Mouse (Mus musculus) limb, embryonic 14.5 days (tissue): ENCODE measurements around the gene Engase. TPM values are rescaled to one million over a fixed set of nuclear protein-coding genes. Genes with fewer than 3 reads are reported as not detected.

Experiments used
- ATAC-seq: fragments of 200-750 bp; cut with Nextera tagmentation; 2 replicates; pipeline ENCODE4 v1.8.0; 2017; ENCODE audit warnings: low read depth, moderate number of reproducible peaks, moderate TSS enrichment; ENCODE audit not compliant: low FRiP score
- DNase-seq: peaks from one replicate; pipeline ENCODE4 v3.0.0-alpha.2; 2015; ENCODE audit warnings: low spot score
- H3K27ac ChIP-seq: fragments of 300-500 bp; sonication (generic); replicated peaks from 2 replicates; pipeline ENCODE4 v1.5.1; 2014; ENCODE audit warnings: low read depth, mild to moderate bottlenecking, low read length, moderate library complexity, mixed read lengths
- H3K27me3 ChIP-seq: fragments of 300-500 bp; sonication (generic); 2 replicates; pipeline ENCODE4 v1.6.1; 2014; ENCODE audit warnings: low read length, mixed read lengths; ENCODE audit not compliant: control insufficient read depth, insufficient read depth
- H3K36me3 ChIP-seq: fragments of 300-500 bp; sonication (generic); 2 replicates; pipeline ENCODE4 v1.6.1; 2014; ENCODE audit warnings: mild to moderate bottlenecking, low read length, moderate library complexity, mixed read lengths; ENCODE audit not compliant: control insufficient read depth, insufficient read depth
- H3K4me1 ChIP-seq: fragments of 300-500 bp; sonication (generic); 2 replicates; pipeline ENCODE4 v1.6.1; 2014; ENCODE audit warnings: antibody characterized with exemption, low read length, mixed read lengths; ENCODE audit not compliant: control insufficient read depth, insufficient read depth
- H3K4me2 ChIP-seq: fragments of 300-500 bp; sonication (generic); replicated peaks from 2 replicates; pipeline ENCODE4 v1.6.1; 2014; ENCODE audit warnings: low read depth, mild to moderate bottlenecking, low read length, moderate library complexity; ENCODE audit not compliant: severe bottlenecking
- H3K4me3 ChIP-seq: fragments of 300-500 bp; sonication (generic); replicated peaks from 2 replicates; pipeline ENCODE4 v1.5.1; 2014; ENCODE audit warnings: low read length
- H3K9ac ChIP-seq: fragments of 300-500 bp; sonication (generic); 2 replicates; pipeline ENCODE4 v1.6.1; 2014; ENCODE audit warnings: mild to moderate bottlenecking, low read depth, low read length, moderate library complexity; ENCODE audit not compliant: severe bottlenecking
- H3K9me3 ChIP-seq: fragments of 300-500 bp; sonication (generic); 2 replicates; pipeline ENCODE4 v1.6.1; 2016; ENCODE audit warnings: low read length; ENCODE audit not compliant: control insufficient read depth
- POLR2A ChIP-seq: fragments of 200-500 bp; IDR thresholded peaks from 2 replicates; pipeline ENCODE4 v1.8.0; 2012; ENCODE audit warnings: inconsistent platforms, mild to moderate bottlenecking, moderate library complexity, borderline replicate concordance; ENCODE audit not compliant: insufficient read depth, insufficient read length; ENCODE audit errors: extremely low read depth
- whole genome bisulfite sequencing: fragments of 180-500 bp; shearing (Covaris S2); extraction: QIAGEN DNeasy Blood & Tissue Kit; methylation state at CpG from one replicate; pipeline ENCODE4 v1.1.7; 2014; 5-methylcytosine and 5-hydroxymethylcytosine counted together
- polyA plus RNA-seq, 2 experiments: library from polyadenylated mRNA; depleted of rRNA in 1 of 2; stranded (reverse) in 1 of 2; unstranded in 1 of 2; fragments of >200 nt; fragmentation: Nextera tagmentation in 1 of 2; extraction: Ambion mirVana in 1 of 2; gene quantifications; 2 replicates each; pipeline versions ENCODE4 v1.2.1 to v1.2.3; 2012 to 2014

Engase gene
- polyA plus RNA-seq, 2 experiments = 4.5 to 7.9 TPM

DNA sequence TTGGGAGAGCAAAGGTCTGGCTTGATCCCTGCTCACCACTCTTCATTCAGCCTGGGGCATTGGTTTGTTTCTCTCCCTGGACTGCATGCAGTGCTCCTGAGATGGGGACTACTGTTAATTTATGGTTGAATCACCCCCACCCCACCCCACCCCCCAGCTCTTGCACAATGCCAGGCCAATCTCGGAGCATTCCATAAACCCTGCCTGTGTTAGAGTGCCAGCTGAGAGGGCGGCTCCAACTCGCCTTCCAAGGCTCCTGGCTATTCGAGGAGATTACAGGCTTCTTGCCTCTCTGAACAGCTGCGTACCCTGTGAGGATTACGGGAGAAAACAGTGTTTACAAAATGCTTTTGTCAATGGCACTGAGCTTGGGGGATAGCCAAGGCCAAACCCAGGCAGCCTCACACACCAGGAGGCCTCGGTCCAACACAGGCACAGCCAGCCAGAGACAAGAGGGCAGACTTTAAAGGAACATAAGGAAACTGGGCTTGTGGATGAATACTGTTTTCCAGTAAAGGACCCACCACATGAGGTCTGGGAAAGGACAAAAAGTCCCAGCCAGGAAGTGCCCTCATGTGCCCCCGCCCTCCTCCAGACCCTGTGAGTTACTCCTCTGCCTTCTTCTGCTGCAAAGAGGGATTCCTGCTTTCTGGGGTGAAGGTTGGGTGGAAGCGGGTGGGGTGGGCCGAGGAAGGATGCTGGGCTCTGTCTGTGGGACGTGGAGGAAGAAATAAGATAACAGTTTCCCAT, 37.8 kb upstream of the Engase start:
- TF ChIP-seq POLR2A = no peak
- peak; percentile 55; the same call in 1 of the 2 replicates for ATAC-seq
- Histone ChIP-seq H3K27me3 (no peaks in the 10 kb centered on the region), H3K9me3 (no peaks in the 10 kb centered on the region), H3K9ac (no peak overlapping the region), H3K27ac (no peak overlapping the region), H3K4me3 (no peak overlapping the region), H3K36me3 (no peaks in the 10 kb centered on the region), H3K4me1 (peaks cover 16% of the 10 kb centered on the region; the same call in 1 of the 2 replicates), H3K4me2 (no peak overlapping the region)
- WGBS = 40% methylated on average over 11 of the region's 11 CpGs
- peak; percentile 32 for DNase-seq

- no peak overlapping the region for H3K4me3 ChIP-seq
- no peak overlapping the region for H3K4me2 ChIP-seq
- DNase-seq (no peak), ATAC-seq (no peak)
- H3K27ac ChIP-seq = no peak overlapping the region
- no peaks in the 10 kb centered on the region for H3K27me3 ChIP-seq
- no peak overlapping the region for H3K9ac ChIP-seq
- H3K4me1 ChIP-seq = peaks cover 8% of the 10 kb centered on the region; the same call in 1 of the 2 replicates
- no peak for TF ChIP-seq POLR2A
- no peaks in the 10 kb centered on the region for H3K9me3 ChIP-seq
- WGBS = 70% methylated on average over 13 of the region's 13 CpGs
- H3K36me3 ChIP-seq = no peaks in the 10 kb centered on the region; the same call in 1 of the 2 replicates
Measured at GRCm38 (mm10) chr11:118442691-118443090, 33.9 kb upstream of the Engase start.

DNA sequence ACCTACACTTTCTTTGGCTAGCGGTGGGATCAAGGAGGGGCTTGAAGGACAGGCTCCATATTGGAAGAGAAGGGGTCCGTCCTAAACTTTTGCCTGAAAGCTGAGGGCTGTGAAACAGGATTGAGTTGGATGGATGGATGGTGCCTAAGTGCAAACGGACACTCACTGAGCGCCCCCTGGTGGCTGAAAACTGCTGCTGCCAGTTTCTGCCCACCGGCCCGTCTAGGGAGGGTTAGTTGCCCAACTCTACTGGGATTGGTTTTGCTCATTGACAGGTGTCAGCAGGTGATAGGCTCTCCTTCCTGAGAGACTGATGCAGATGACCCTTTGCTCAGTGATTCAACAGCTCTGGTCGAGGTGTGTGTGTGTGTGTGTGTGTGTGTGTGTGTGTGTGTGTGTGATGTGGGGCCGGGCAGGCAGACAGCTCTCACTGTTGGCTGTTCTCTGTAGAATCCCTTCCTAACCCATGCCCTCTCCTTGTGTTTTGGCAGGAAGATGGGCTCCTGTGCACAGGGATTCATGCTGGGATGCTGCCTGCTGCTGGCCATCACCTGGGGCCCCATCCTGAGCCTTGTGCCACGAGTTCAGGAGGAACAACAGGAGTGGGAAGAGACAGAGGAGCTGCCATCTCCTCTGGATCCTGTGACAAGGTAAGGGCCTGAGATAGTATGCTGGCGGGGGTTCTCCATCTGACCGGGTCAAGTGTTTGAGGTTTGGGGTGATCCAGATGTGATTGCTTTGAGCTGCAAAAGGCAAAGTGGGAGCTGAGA, 33.2 kb upstream of the Engase start:
- TF ChIP-seq POLR2A = no peak
- Histone ChIP-seq H3K4me1 (peaks cover 8% of the 10 kb centered on the region; the same call in 1 of the 2 replicates), H3K9me3 (no peaks in the 10 kb centered on the region), H3K27ac (no peak overlapping the region), H3K36me3 (no peaks in the 10 kb centered on the region; the same call in 1 of the 2 replicates), H3K27me3 (no peaks in the 10 kb centered on the region), H3K4me3 (no peak overlapping the region), H3K4me2 (no peak overlapping the region), H3K9ac (no peak overlapping the region)
- DNase-seq (peak; percentile 74), ATAC-seq (peak; percentile 53; the same call in 1 of the 2 replicates)
- 35% methylated on average over 11 of the region's 11 CpGs for WGBS

- DNase-seq = peak; percentile 85
- ATAC-seq = peak; percentile 70
- Histone ChIP-seq H3K36me3 (no peaks in the 10 kb centered on the region; the same call in 1 of the 2 replicates), H3K4me1 (no peaks in the 10 kb centered on the region; the same call in 1 of the 2 replicates), H3K9ac (no peak overlapping the region), H3K4me2 (no peak overlapping the region), H3K27ac (no peak overlapping the region), H3K9me3 (no peaks in the 10 kb centered on the region), H3K27me3 (no peaks in the 10 kb centered on the region), H3K4me3 (no peak overlapping the region)
- TF ChIP-seq POLR2A = no peak
- 8% methylated on average over 3 of the region's 3 CpGs for WGBS
Measured at GRCm38 (mm10) chr11:118445843-118446242, 30.8 kb upstream of the Engase start.

GRCm38 (mm10) chr11:118447346-118447745, 29.3 kb upstream of the Engase start:
- Histone ChIP-seq H3K4me3 (no peak overlapping the region), H3K4me2 (no peak overlapping the region), H3K36me3 (no peaks in the 10 kb centered on the region; the same call in 1 of the 2 replicates), H3K27me3 (no peaks in the 10 kb centered on the region), H3K9me3 (no peaks in the 10 kb centered on the region), H3K27ac (no peak overlapping the region), H3K4me1 (no peaks in the 10 kb centered on the region; the same call in 1 of the 2 replicates), H3K9ac (no peak overlapping the region)
- ATAC-seq (no peak), DNase-seq (no peak)
- no peak for TF ChIP-seq POLR2A
- 29% methylated on average over 4 of the region's 4 CpGs for WGBS
